Mouse (Mus musculus): ENCODE measurements at regions not wholly inside any gene's neighbourhood (a gene's known extent, or its start where the extent isn't known, plus 50 kb on each side); places are given as distances from the start of the nearest gene placed in this dataset.

- Histone ChIP-seq H3K4me2 (ENCODE audit: low read length) (no peak overlapping the region), H3K27me3 (replicated peaks; ENCODE audit: control insufficient read depth, insufficient read depth, low read length) (no peaks in the 10 kb centered on the region), H3K4me1 (ENCODE audit: control insufficient read depth, insufficient read depth, low read length) (no peaks in the 10 kb centered on the region), H3K36me3 (ENCODE audit: control insufficient read depth, insufficient read depth, low read length) (no peaks in the 10 kb centered on the region), H3K4me3 (ENCODE audit: low read depth, low read length) (no peak overlapping the region), H3K9ac (ENCODE audit: low read length) (no peak overlapping the region), H3K9me3 (replicated peaks; ENCODE audit: control insufficient read depth, low read length) (no peaks in the 10 kb centered on the region), H3K27ac (ENCODE audit: low read depth, low read length) (no peak overlapping the region)
- 51% methylated on average over 7 of the region's 7 CpGs for WGBS
- no peak for ATAC-seq
- peak; percentile 30 for DNase-seq (ENCODE audit: low spot score)
These were observed 86.0 kb upstream of the Htr1f start for GRCm38 (mm10) chr16:65191574-65192149.

- no peak for DNase-seq (ENCODE audit: low spot score)
- no peaks in the 10 kb centered on the region for H3K9me3 ChIP-seq (replicated peaks; ENCODE audit: control insufficient read depth, low read length)
- H3K36me3 ChIP-seq (ENCODE audit: control insufficient read depth, insufficient read depth, low read length), result no peaks in the 10 kb centered on the region
- H3K27me3 ChIP-seq (replicated peaks; ENCODE audit: control insufficient read depth, insufficient read depth, low read length), result no peaks in the 10 kb centered on the region
- no peak overlapping the region for H3K4me3 ChIP-seq (ENCODE audit: low read depth, low read length)
- H3K9ac ChIP-seq (ENCODE audit: low read length), result no peak overlapping the region
- no peaks in the 10 kb centered on the region for H3K4me1 ChIP-seq (ENCODE audit: control insufficient read depth, insufficient read depth, low read length)
- no peak overlapping the region for H3K27ac ChIP-seq (ENCODE audit: low read depth, low read length)
- WGBS, result 75% methylated on average over 3 of the region's 3 CpGs
- ATAC-seq, result no peak
- no peak overlapping the region for H3K4me2 ChIP-seq (ENCODE audit: low read length)
These were observed 68.9 kb upstream of the Htr1f start for GRCm38 (mm10) chr16:65174561-65174960.

- no peak overlapping the region for H3K9ac ChIP-seq (ENCODE audit: low read length)
- H3K4me1 ChIP-seq (ENCODE audit: control insufficient read depth, insufficient read depth, low read length), result no peaks in the 10 kb centered on the region
- no peaks in the 10 kb centered on the region for H3K36me3 ChIP-seq (ENCODE audit: control insufficient read depth, insufficient read depth, low read length)
- ATAC-seq, result no peak
- DNase-seq (ENCODE audit: low spot score), result peak; percentile 24
- no peak overlapping the region for H3K27ac ChIP-seq (ENCODE audit: low read depth, low read length)
- H3K27me3 ChIP-seq (replicated peaks; ENCODE audit: control insufficient read depth, insufficient read depth, low read length), result no peaks in the 10 kb centered on the region
- 45% methylated on average over 6 of the region's 6 CpGs for WGBS
- H3K4me2 ChIP-seq (ENCODE audit: low read length), result no peak overlapping the region
- H3K4me3 ChIP-seq (ENCODE audit: low read depth, low read length), result no peak overlapping the region
- no peaks in the 10 kb centered on the region for H3K9me3 ChIP-seq (replicated peaks; ENCODE audit: control insufficient read depth, low read length)
These were observed 61.5 kb upstream of the Htr1f start for GRCm38 (mm10) chr16:65167151-65167550.

GRCm38 (mm10) chr16:65162766-65163165 is 57.1 kb upstream of the Htr1f start:
- no peak overlapping the region for H3K27ac ChIP-seq (ENCODE audit: low read depth, low read length)
- no peaks in the 10 kb centered on the region for H3K36me3 ChIP-seq (ENCODE audit: control insufficient read depth, insufficient read depth, low read length)
- H3K4me3 ChIP-seq (ENCODE audit: low read depth, low read length), result no peak overlapping the region
- WGBS, result 88% methylated on average over 3 of the region's 3 CpGs
- no peak overlapping the region for H3K4me2 ChIP-seq (ENCODE audit: low read length)
- H3K9ac ChIP-seq (ENCODE audit: low read length), result no peak overlapping the region
- ATAC-seq (no peak), DNase-seq (ENCODE audit: low spot score) (no peak)
- H3K9me3 ChIP-seq (replicated peaks; ENCODE audit: control insufficient read depth, low read length), result no peaks in the 10 kb centered on the region
- no peaks in the 10 kb centered on the region for H3K27me3 ChIP-seq (replicated peaks; ENCODE audit: control insufficient read depth, insufficient read depth, low read length)
- no peaks in the 10 kb centered on the region for H3K4me1 ChIP-seq (ENCODE audit: control insufficient read depth, insufficient read depth, low read length)

- peak; percentile 10 for DNase-seq (ENCODE audit: low spot score)
- H3K9ac ChIP-seq (ENCODE audit: low read length), result no peak overlapping the region
- no peaks in the 10 kb centered on the region for H3K36me3 ChIP-seq (ENCODE audit: control insufficient read depth, insufficient read depth, low read length)
- no peaks in the 10 kb centered on the region for H3K9me3 ChIP-seq (replicated peaks; ENCODE audit: control insufficient read depth, low read length)
- no peaks in the 10 kb centered on the region for H3K4me1 ChIP-seq (ENCODE audit: control insufficient read depth, insufficient read depth, low read length)
- H3K4me3 ChIP-seq (ENCODE audit: low read depth, low read length), result no peak overlapping the region
- no peak overlapping the region for H3K4me2 ChIP-seq (ENCODE audit: low read length)
- ATAC-seq, result no peak
- H3K27ac ChIP-seq (ENCODE audit: low read depth, low read length), result no peak overlapping the region
- H3K27me3 ChIP-seq (replicated peaks; ENCODE audit: control insufficient read depth, insufficient read depth, low read length), result no peaks in the 10 kb centered on the region
- 63% methylated on average over 3 of the region's 3 CpGs for WGBS
These were observed 54.6 kb upstream of the Htr1f start for GRCm38 (mm10) chr16:65160286-65160685.

GRCm38 (mm10) chr16:65155536-65155935 is 49.9 kb upstream of the Htr1f start:
- Histone ChIP-seq H3K4me3 (ENCODE audit: low read depth, low read length) (no peak overlapping the region), H3K4me1 (ENCODE audit: control insufficient read depth, insufficient read depth, low read length) (no peaks in the 10 kb centered on the region), H3K27me3 (replicated peaks; ENCODE audit: control insufficient read depth, insufficient read depth, low read length) (no peaks in the 10 kb centered on the region), H3K9me3 (replicated peaks; ENCODE audit: control insufficient read depth, low read length) (no peaks in the 10 kb centered on the region), H3K36me3 (ENCODE audit: control insufficient read depth, insufficient read depth, low read length) (no peaks in the 10 kb centered on the region), H3K27ac (ENCODE audit: low read depth, low read length) (no peak overlapping the region), H3K4me2 (ENCODE audit: low read length) (no peak overlapping the region), H3K9ac (ENCODE audit: low read length) (no peak overlapping the region)
- 65% methylated on average over 1 of the region's 1 CpGs for WGBS
- DNase-seq (ENCODE audit: low spot score) (no peak), ATAC-seq (no peak)

All from forebrain, embryonic 14.5 days (tissue).